Mouse (Mus musculus) spleen, postnatal 4 days (tissue): Measurements from ENCODE around the gene Ccdc180.
A peak's percentile ranks its signal among the peaks of the same experiment; 100 is the strongest.

Experiments
- DNase-seq, 2 experiments: peaks; one replicate each; pipeline ENCODE4 v3.0.0; 2022; ENCODE audit warnings: low spot score in 2 of 2

Gene Ccdc180

DNA sequence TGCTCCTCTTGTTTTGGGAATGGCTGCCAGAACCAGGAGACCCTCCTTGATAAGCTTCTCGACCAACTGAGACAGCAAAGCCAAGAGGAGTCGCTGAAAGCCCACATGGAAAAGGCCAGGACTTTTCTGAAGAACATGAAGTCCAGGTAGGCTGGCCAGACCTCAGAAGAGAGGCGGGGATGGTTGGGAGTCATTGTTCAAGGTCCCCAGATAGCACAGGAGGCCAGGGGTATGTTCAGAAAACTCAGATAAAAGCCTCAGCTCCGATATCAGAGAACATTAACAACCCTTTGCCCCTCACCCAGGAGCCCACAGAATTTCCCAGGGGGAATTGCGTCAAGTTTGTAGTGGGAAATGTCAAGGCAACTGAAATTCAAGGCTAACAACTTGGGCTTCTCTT lies 21.2 kb downstream of the Ccdc180 start:
- DNase-seq: no peak

DNA sequence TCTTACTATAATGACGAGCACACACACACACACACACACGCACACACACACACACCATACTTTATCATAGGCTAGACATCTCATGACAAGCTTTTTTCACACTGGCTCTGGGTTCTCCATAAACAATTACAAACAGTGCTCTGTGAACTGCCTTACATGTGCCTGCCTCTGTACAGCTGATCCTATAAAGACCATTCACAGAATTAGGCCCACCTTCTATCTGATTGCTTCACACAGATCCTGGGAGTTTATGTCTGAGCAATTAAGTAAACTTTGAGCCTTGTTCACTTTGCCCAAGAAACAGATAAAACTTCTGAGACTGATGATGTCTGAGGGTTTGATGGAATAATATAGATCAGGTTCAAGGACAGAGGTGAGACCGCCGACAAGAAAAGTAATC lies 21.8 kb downstream of the Ccdc180 start:
- no peak for DNase-seq

DNA sequence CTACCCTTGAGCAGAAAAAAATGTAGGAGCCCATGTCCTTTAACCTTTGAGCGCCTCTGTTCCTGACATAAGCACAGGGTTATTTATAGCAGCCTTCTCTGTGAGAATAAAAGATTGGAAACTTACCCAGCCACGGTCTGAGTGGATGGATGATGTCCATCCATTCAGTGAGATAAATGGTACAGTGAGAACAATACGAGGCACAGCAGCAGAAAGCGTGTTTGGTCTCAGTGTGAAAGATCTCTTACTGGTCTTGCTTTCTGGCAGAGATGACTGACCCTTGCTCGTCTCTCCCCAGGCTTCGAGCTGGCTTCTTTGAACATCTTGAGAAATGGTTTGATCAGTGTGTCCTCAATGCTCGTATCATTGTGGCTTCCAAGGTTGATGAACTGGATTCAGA lies 27.0 kb downstream of the Ccdc180 start:
- no peak for DNase-seq

DNA sequence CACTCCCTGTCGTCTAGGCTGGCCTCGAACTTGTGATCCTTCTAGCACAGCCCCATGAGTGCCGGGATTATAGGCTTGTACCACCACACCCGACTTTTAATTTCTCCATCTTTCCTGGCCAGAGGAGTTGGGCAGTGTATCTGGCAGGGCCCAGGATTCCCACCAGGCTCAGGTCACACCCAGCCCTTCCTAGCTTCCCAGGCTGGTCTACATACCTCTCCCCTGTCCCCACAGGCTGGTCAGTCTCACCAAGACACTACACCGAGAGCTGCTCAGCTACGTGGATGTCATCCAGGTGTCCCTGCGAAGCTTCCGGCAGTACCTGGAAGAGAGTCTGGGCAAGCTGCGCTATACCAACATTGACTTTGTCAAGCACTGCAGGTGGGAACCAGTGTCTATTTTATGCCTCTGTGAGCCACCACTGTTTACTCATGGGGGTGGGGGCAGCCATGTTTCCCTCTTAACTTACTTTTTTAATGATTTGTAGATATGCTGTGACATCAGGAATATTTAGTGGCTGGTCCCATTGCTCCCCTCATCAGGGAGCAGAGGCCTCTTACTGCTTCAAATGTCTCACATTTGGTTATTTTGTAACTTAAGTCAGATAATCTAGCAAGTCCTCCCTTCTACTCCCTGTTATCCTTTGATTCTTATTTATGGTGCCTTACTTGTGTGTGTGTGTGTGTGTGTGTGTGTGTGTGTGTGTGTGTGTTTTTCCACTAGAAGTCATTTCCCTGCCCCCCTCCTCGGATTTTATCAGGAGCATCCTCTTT lies 31.7 kb downstream of the Ccdc180 start:
- DNase-seq: no peak

DNA sequence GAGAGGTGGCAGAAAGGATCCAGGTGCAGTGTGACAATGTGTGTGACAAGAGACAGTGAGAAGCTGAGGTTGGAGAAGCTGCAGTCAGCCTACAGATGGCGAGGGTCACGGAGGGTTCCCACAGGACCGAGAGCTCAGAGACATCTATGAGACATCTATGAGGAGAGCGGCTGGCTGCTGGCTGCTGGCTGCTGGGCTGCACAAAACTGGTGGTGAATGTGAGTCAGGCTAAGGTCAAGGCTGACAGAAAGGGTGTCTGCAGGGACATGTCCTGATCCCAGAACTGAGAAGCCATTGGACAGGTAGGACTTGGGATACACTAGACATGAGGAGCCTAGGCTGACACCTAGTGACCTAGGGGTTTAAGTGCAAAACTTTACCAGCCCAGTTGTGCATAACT lies 33.9 kb downstream of the Ccdc180 start:
- no peak for DNase-seq

DNA sequence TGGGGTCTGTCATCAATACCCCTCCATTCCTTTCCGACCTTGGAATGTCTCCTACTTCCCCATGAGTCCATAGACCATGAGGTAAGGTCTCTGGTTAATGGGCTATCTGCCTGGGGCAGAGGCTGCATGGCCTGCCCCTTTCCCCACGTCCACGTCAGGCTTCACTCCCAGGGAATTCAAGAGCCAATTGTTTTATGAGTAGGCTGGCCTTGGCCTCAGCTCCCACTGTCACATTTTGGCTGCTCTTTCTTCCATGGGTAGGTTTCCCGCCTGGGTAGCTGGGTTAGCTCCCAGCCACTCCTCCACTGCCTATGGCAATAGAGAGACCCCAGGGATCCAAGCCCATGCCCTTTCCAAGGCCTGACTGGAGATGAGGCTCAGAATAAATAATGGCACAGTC lies 38.5 kb downstream of the Ccdc180 start:
- no peak for DNase-seq

DNA sequence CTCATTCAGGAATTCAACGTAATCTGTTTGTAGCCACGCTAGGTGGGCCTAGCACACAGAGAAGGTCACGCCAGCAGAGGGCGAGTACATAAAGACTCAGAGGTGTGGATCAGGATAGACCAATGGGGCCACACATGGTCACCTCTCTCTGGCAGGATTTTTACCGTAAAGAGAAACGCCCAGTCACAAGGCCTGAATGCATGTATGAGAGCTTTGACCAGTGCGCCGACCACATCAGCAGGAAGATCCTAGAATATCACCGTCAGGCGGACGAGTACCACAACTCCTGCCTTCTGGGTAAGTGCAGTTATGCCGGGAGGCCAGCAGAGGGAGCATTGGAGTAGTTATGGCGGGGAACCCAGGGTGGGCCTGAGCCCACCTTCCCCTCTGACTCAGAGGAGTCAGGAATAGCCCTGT lies 51.5 kb downstream of the Ccdc180 start:
- peak; percentile 37 to 78 for DNase-seq

DNA sequence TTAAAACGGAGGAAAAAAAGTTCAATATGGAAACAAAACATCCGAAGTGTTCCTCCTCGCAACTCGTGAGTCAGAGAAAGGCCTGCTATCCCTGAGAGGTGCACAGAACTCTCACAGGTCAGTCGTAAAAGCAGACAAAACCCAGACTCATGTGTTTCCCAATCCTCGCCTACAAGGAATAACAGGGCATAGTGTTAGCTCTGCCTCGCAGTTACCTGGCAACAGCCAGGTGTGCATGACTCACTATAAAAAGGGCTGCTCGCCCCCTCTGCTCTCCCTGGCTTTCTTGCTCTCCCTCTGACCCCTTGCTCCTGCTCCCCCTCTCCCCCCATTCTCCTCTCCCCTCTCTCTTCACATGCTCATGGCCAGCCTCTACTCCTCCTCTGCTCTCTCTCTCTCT lies 57.6 kb downstream of the Ccdc180 start:
- DNase-seq: no peak

DNA sequence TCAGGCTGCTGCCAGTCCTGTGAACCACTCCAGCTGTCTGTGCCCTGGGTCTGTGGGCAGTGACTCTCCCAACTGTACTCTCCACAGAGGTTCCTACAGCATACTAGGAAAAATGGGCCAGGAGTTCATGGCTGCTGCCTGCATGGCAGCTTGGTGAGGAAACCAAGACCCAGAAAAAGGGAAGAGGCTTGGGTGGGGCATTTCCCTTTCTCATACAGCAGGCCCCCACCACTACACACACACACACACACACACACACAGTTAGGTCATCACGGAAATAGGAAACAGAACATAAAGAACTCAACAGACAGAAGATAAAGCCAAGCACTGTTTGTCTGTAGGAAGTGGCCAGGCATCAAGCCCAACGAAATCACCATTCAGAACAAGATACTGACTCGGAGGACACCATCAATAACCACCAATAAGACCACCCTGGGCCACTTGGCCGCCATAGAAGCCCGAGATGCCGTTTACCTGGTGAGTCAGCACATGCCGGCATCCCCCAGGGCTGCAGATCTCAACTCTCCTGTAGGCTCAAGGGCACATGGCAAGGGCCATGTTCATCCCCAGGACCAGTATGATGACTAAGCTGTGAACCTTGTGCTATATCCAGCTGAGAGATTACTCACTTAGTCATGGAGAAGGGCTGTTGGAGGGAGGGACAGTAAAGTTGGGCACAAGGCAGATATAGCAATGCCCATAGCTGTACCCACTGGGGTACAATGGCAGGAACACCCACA lies 59.2 kb downstream of the Ccdc180 start:
- peak in 1 of 2 experiments; percentile 31 for DNase-seq

DNA sequence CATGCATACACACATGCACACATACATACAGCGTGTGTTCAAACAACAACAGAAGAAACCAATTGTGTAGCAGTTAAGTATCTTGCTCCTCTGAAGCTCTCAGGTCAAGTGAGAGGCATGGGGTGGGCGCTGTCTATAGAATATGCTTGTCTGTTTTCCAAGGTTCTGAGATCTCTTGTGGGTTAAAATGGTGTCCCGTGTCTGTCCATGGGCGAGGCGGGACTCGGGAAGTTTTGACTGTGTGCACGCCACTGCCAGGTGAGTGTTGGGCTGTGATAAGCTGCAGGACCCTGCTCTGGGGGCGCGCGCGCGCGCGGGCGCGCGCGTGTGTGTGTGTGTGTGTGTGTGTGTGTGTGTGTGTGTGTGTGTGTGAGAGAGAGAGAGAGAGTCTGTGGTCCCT lies 61.7 kb downstream of the Ccdc180 start:
- no peak for DNase-seq

DNA sequence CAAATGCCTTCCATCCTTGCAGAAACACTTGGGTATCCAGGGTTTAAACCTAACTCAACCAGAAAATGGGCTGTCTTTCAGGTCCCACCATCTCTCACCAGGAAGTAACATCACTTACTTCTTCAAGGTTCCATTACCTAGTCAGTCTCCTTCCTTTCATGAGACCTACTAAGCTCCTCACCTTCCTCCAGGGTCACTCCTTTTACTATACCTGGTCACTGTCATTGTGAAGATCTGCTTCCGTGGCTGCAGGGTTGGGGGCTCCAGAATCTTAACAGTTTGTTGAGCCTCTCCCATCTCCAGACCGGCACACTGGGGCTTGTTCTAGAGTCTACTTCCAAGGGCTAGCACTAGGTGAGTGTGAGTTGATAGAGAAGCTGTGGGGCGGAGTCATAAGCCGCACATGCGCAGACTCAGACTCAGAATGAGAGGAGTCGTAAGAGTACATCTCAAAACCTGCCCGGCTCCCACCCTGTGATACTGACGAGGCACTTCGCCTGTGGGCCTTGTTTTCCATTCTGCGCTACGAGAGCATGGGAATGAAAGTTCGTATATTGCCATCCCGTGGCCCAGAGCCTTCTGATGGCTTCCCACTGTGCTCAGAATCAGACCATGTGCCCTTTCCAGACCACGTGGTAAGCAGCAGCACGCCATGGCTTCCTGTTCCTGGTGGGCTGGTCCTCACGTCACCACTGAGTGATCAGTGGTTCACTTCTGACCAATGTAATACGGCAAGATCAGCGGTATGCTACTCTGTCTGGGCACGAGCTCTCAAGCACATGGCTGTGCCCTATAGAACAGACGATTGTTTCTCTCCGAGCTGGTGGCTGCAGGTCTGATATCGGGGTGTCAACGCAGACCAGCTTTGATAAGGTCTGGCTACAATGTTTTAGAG lies 63.2 kb downstream of the Ccdc180 start:
- no peak for DNase-seq

DNA sequence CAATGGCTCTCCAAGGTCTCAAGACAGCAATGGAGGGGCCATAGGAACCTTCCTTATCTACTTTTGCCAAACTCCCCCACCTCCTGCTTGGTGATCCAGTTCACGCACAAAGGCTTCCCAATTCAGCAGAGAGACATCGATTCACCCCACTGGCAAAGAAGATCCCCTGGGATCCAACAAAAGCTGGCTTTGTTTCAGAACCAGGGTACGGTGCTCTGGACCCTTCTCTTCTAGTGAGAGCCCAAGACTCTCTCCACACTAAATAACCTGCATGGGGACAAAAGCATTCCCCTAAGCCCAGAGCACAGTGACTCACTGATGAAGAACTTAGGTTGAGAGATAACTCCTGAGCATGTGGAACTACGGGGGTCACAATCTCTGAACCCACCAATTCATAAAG lies 65.1 kb downstream of the Ccdc180 start:
- no peak for DNase-seq

DNA sequence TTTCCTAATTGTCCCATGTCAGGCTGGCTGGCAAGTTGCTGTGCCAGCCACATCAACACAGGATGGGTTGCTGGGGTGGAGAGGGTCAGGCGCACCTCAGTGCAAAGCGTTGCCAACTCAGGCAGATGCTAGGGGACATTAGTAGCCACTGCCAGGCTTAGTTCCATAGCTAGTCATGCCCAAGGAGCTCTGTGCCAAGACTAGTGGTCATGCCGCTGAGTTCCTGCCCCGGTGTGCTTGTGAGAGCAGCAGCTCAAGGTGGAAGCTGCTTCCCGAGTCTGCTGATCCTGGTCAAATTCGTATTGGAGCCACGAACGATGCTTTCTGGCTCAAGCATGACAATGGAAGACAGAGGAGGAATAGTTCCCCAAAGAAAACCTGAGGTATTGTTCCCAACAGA lies 66.0 kb downstream of the Ccdc180 start:
- no peak for DNase-seq

DNA sequence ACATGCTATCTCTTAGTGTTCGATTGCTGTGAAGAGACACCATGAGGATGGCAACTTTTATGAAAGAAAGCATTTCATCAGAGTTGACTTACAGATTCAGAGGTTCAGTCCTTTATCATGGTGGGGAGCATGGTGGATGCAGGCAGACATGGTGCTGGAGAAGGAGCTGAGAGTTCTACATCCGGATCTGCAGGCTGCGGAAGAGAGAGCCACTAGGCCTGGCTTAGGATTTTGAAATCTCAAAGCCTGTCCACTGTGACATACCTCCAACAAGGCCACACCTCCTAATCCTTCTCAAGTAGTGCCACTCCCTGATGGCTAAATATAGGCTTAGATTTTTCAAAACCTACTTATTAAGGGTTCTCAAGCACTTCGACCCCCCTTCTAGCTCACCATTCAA lies 66.6 kb downstream of the Ccdc180 start:
- DNase-seq: no peak

DNA sequence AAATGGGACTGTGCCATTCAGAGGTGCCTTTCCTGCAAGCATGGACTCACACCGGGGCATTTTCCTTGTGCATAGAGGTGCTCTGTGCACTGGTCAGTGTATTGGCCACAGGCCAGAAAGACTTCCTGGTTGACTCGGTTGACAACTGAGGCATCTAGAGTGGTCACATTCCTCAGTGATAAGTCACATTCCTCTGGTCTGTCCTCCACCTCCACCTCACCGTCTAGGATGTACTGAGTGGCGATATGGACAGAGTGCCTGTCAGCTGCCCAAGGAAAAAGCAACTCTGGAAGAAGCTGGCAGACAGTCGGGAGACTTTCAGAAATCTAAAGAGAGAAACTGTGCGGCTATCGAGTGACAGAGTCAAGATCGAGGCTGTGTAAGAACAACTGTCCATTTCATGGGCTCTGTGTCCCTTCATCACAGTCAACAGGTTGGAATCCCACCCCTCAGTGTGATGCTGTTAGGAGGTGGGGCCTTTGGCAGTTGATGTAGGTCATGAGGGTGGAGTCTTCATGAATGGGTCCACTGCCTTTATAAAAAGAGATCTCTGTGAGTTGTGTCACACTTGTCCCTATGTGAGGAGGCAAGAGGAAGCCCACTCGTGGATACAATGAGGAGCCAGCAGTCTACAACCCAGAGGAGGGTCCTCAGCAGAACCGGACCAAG lies 74.8 kb downstream of the Ccdc180 start, which contains the start of gene Tdrd7:
Gene Tdrd7 (plus strand): TSS at position 564 of the 669 bp plus-strand sequence.
- DNase-seq: no peak

DNA sequence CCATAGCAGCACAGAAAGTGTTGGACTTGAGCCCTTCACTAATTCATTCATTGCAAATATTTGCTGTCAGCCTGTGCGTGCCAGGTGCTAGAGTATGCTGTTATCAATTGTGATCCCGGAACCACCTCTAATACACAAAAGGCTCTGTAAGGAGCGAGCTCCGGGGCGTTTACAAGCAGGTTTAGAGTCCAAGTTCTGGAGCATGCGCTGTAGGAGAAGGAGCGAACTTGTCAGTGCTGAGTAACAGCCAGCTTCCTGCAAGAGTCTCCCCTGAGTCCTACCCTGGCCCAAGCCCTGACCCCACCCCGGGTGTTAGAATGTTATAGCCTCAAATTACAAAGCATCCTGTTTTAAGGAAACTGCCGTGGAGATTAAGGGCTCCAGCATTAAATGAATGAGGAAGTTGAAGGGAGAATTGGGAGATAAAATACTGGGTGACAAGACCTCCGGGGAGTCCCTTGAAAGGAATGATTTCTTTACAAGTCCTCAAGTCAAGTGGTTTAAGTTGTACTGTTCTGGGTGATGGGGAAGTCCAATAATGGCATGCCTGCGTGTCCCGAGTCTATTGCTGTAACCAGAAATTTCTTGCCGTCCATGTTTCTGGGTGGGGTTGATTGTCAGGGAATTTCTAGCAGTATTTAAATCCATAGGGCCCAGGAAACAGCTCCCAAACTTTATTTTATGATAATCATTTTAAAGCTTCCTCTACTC lies 75.8 kb downstream of the Ccdc180 start:
- no peak for DNase-seq

DNA sequence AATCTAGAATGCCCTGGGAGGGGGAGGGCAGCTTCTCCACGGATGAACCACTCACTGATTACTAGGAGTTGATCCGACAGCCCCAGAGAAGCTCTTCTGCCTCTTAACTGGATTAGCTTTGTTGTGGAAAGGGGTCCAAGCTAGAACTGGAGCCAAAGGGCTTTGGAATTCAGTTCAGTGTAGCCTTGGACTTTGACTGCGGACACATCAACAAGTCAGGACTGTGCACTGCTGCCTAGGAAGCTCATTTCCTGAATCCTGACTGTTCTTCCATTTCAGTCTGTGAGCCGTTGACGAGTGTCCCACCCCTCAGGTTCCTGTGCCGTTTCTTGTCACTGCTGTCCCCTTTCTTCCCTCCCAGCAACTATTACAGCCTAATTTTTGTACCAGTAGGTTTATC lies 76.6 kb downstream of the Ccdc180 start:
- no peak for DNase-seq

DNA sequence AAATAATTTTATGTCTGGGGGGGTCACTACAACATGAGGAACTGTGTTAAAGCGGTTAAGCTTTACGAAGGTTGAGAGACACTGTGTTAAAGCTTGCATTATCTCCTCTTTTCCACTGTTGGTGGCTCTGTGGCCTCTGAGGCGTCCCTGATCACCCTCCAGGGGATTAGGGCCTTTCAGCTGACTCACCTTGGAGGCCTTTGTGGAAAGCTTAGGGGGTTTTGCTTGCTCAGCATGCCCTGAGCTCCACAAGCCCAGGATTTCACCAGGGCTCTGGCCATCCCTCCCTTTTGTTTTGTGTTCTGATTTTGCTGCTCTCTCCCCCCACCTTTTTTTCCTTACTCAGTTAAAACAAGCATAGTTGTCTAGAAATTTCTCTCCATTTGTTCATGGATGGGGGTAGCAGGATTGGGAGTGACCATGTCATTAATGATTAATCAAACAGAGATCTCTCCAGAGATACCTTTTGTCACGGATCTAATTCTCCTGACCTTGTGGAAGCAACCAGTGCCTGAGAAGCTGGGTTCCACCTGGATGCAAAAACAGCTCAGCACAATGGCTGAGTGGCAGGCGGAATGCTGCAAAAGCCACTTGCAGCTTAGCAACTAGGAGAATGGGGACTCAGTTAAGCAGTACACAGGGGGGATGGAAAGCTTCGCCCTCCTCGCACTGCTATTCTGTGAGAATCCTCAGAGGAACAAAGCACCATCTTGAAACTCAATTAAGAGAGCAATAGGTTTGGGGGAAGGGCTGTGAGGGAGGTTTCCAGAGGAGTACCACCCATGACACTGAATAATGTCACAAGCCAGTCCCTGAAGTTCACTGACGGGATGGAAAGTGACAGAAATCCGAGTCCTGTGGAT lies 77.6 kb downstream of the Ccdc180 start:
- no peak for DNase-seq

DNA sequence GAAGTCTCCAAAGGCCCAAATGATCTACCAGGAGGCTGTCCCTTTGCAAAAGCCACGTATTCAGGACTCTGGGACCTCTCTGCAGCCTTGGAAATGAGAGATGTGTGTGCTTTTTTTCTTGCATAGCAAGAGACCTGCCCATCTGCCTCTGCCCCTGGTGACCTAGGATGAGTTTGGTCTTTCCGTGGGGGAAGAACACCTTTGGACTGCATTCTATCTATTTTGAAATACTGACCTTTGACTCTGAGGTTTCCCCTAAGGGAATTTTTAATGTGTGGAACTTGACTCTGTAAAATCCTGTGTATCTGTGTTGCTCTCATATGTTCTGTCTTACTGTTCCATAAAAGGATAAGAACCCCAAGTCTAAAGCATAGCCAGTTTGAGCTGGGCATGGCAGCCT lies 78.9 kb downstream of the Ccdc180 start:
- no peak for DNase-seq

DNA sequence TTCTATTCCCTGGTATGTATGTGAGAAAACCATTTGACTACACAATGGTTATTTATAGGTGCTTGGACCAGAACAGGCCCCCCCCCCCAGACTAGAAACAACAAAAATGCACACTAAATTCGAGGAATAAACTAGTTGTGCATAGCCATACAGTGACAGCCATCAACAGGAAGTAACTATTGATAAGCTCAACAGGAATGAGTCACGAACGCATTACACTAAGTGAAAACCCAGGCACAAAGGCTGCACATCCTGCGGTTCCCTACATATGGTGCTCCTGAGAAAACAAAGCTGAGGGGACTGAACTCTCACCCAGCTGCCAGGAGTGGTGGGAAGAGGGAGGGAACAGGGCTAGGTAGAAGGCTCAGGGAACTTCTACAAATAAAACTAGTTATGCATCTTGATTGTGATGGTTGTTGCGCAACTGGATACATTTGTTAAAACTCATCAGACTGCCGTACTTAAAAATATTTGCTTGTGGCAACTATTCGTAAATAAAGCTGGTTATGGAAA lies 80.0 kb downstream of the Ccdc180 start:
- no peak for DNase-seq
